In the genomic region with DNA sequence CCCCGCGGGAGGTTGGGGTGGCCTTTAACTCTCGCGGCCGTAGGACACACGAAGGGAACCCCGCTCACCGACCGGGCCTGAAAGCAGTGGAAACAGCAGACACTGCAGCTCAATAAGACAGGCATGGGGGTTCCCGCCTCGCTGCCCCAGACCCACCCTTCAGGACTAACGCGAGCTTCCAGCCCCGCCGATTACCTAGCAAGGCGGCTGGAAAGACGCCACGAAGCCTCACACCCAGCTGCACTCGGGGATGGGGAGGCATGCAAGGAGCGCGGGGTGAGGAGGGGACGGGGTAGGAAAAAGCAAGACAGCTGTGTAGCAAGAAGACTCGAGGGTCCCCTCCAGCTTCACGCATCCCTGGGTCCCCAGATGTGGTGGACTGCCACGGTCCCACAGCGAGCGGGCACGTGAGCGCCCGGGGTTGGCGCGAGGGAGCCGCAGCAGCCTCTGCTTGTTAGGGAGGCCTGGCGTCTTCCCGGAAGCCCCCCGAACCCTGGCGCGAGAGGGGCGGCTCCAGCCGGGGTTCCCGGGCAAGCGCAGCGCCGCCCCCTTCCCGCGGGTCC, we compare ENCODE assay signal across 8 mouse cellular contexts. TPM values are rescaled to one million over a fixed set of nuclear protein-coding genes. Genes with fewer than 3 reads are reported as not detected.
A peak's percentile ranks its signal among the peaks of the same experiment; 100 is the strongest.
DNase-seq lines count a peak whose midpoint lies in the region; ATAC-seq and TF ChIP-seq lines count a peak whose summit lies in the region.

No protein-coding gene starts in this region.

- peak overlapping the region; percentile 9 for H3K9ac ChIP-seq in heart, adult 2 months (ENCODE audit: low read depth, low read length)
- H3K9ac ChIP-seq in heart, embryonic 12.5 days, result peak overlapping the region; percentile 95
- H3K9ac ChIP-seq in limb, embryonic 11.5 days (ENCODE audit: low read length), result peak overlapping the region; percentile 86
- H3K9ac ChIP-seq in neural tube, embryonic 12.5 days, result peak overlapping the region; percentile 90

- no peak for TF ChIP-seq POLR2A in heart, adult 2 months (IDR thresholded peaks at IDR 0.05; ENCODE audit: insufficient read depth, low read depth, low read length)
- TF ChIP-seq POLR2A in brain, embryonic 14.5 days (IDR thresholded peaks at IDR 0.05; ENCODE audit: borderline replicate concordance, extremely low read depth, insufficient read depth, insufficient read length, poor library complexity, severe bottlenecking), result no peak; the same call in 1 of the 2 replicates

- no peaks in the 10 kb centered on the region for H3K36me3 ChIP-seq in heart, adult 2 months (ENCODE audit: control insufficient read depth, insufficient read depth, low read length)
- H3K36me3 ChIP-seq in heart, embryonic 12.5 days, result peaks cover 28% of the 10 kb centered on the region
- H3K36me3 ChIP-seq in limb, embryonic 11.5 days (ENCODE audit: control insufficient read depth, insufficient read depth, low read length), result peaks cover 3% of the 10 kb centered on the region; the same call in 1 of the 2 replicates
- peaks cover 16% of the 10 kb centered on the region for H3K36me3 ChIP-seq in neural tube, embryonic 12.5 days

- DNase-seq in heart, adult 2 months, result peak in 1 of 2 experiments; percentile 46
- DNase-seq in heart, postnatal 25 days (ENCODE audit: low spot score), result no peak
- DNase-seq in B cell, adult 2 months, result peak; percentile 22 to 28
- peak; percentile 70 for DNase-seq in brain, embryonic 14.5 days (ENCODE audit: low read depth)
- peak; percentile 64 for DNase-seq in limb, embryonic 11.5 days (ENCODE audit: low spot score)
- DNase-seq in adipocyte (ENCODE audit: low spot score), result no peak

- no peak for TF ChIP-seq EP300 in heart, adult 2 months (IDR thresholded peaks at IDR 0.05; ENCODE audit: insufficient read depth, low read depth, low read length)

- 0 out of 2 replicates have a peak, but pooled peaks cover 1% of the 10 kb centered on the region for H3K4me1 ChIP-seq in heart, adult 2 months (ENCODE audit: control insufficient read depth, insufficient read depth, low read length)
- H3K4me1 ChIP-seq in heart, embryonic 12.5 days (replicated peaks), result peaks cover 55% of the 10 kb centered on the region
- peaks cover 14% of the 10 kb centered on the region for H3K4me1 ChIP-seq in limb, embryonic 11.5 days (ENCODE audit: control insufficient read depth, insufficient read depth, low read length)
- peaks cover 22% of the 10 kb centered on the region for H3K4me1 ChIP-seq in neural tube, embryonic 12.5 days

- WGBS in heart, adult 2 months, result under 1% methylated on average over 46 of the region's 46 CpGs
- under 1% methylated on average over 46 of the region's 46 CpGs for whole genome bisulfite sequencing in heart, embryonic 12.5 days
- 0% methylated on average over 38 of the region's 46 CpGs for WGBS in limb, embryonic 11.5 days
- 1% methylated on average over 46 of the region's 46 CpGs for WGBS in neural tube, embryonic 12.5 days

- intact Hi-C loops in heart, adult 2 months (cut with DNase I), result no loop called here
- intact Hi-C loops in heart, postnatal 25 days (cut with DNase I), result no loop called here

- no peak for TF ChIP-seq CTCF in heart, adult 2 months (IDR thresholded peaks at IDR 0.05)
- no peak for TF ChIP-seq CTCF in brain, embryonic 14.5 days (IDR thresholded peaks at IDR 0.05; ENCODE audit: borderline replicate concordance, extremely low read depth, insufficient read depth, insufficient read length)

- H3K79me2 ChIP-seq in heart, adult 2 months (replicated peaks; ENCODE audit: control insufficient read depth, insufficient read depth, low read length), result no peaks in the 10 kb centered on the region

- no peak overlapping the region for H3K27ac ChIP-seq in heart, adult 2 months
- H3K27ac ChIP-seq in heart, embryonic 12.5 days (ENCODE audit: poor library complexity, severe bottlenecking), result peak overlapping the region; percentile 96
- peak overlapping the region; percentile 87 for H3K27ac ChIP-seq in limb, embryonic 11.5 days (replicated peaks; ENCODE audit: low read depth, low read length)
- peak overlapping the region; percentile 83 for H3K27ac ChIP-seq in neural tube, embryonic 12.5 days

- peak overlapping the region; percentile 92 for H3K4me2 ChIP-seq in heart, embryonic 12.5 days
- H3K4me2 ChIP-seq in limb, embryonic 11.5 days (ENCODE audit: low read depth, severe bottlenecking), result peak overlapping the region; percentile 95
- H3K4me2 ChIP-seq in neural tube, embryonic 12.5 days (replicated peaks), result peak overlapping the region; percentile 98

- ATAC-seq in heart, embryonic 12.5 days (ENCODE audit: insufficient number of reproducible peaks, low FRiP score), result peak; percentile 73
- ATAC-seq in limb, embryonic 11.5 days (ENCODE audit: insufficient number of reproducible peaks, low FRiP score, low TSS enrichment, low read depth), result peak; percentile 69
- ATAC-seq in neural tube, embryonic 12.5 days (ENCODE audit: low FRiP score, low read depth), result peak; percentile 87

- H3K9me3 ChIP-seq in heart, embryonic 12.5 days (replicated peaks), result no peaks in the 10 kb centered on the region
- H3K9me3 ChIP-seq in limb, embryonic 11.5 days (ENCODE audit: control insufficient read depth, low read length), result no peaks in the 10 kb centered on the region
- no peaks in the 10 kb centered on the region for H3K9me3 ChIP-seq in neural tube, embryonic 12.5 days

- H3K27me3 ChIP-seq in heart, adult 2 months (ENCODE audit: control insufficient read depth, insufficient read depth, low read length), result peaks cover 4% of the 10 kb centered on the region; the same call in 1 of the 2 replicates
- no peaks in the 10 kb centered on the region for H3K27me3 ChIP-seq in heart, embryonic 12.5 days (replicated peaks)
- H3K27me3 ChIP-seq in limb, embryonic 11.5 days (ENCODE audit: control insufficient read depth, insufficient read depth, low read length), result no peaks in the 10 kb centered on the region
- no peaks in the 10 kb centered on the region for H3K27me3 ChIP-seq in neural tube, embryonic 12.5 days (replicated peaks)

- peak overlapping the region; percentile 56 for H3K4me3 ChIP-seq in heart, adult 2 months
- H3K4me3 ChIP-seq in heart, embryonic 12.5 days, result peak overlapping the region; percentile 74
- H3K4me3 ChIP-seq in limb, embryonic 11.5 days (ENCODE audit: low read depth, low read length), result peak overlapping the region; percentile 68
- peak overlapping the region; percentile 75 for H3K4me3 ChIP-seq in neural tube, embryonic 12.5 days

RNA-seq across cellular contexts. Expression of a gene that starts 0.5 kb away (rescaled TPM):
- under 1 TPM; 0.31 to 0.41 TPM for total RNA-seq in heart, adult 2 months (2021)
- 0.27 and 0.50 TPM in 2 replicates for polyA plus RNA-seq in heart, adult 2 months (2012; rRNA removed)
- under 1 TPM; 0.62 to 0.64 TPM for total RNA-seq in heart, postnatal 25 days (2021)
- 48.1 and 66.0 TPM in 2 replicates for polyA plus RNA-seq in brain, embryonic 14.5 days (2012; rRNA removed)
- polyA plus RNA-seq in heart, embryonic 12.5 days (2016; fragmentation: Nextera tagmentation; extraction: Ambion mirVana), result 68.6 and 74.0 TPM in 2 replicates
- 76.6 and 77.7 TPM in 2 replicates for polyA plus RNA-seq in limb, embryonic 11.5 days (2014; fragmentation: Nextera tagmentation; extraction: Ambion mirVana)
- 82.5 and 82.9 TPM in 2 replicates for polyA plus RNA-seq in neural tube, embryonic 12.5 days (2016; fragmentation: Nextera tagmentation; extraction: Ambion mirVana)

RNA-seq across cellular contexts. Expression of a gene that starts 47.4 kb away (rescaled TPM):
- total RNA-seq in heart, adult 2 months (2021), result 1 to 10 TPM; 4.2 to 4.7 TPM
- polyA plus RNA-seq in heart, adult 2 months (2012; rRNA removed), result 4.6 and 6.6 TPM in 2 replicates
- 1 to 10 TPM; 5.3 to 5.5 TPM for total RNA-seq in heart, postnatal 25 days (2021)
- 24.6 and 25.0 TPM in 2 replicates for polyA plus RNA-seq in brain, embryonic 14.5 days (2012; rRNA removed)
- polyA plus RNA-seq in heart, embryonic 12.5 days (2016; fragmentation: Nextera tagmentation; extraction: Ambion mirVana), result 4.4 and 5.4 TPM in 2 replicates
- 7.5 and 8.9 TPM in 2 replicates for polyA plus RNA-seq in limb, embryonic 11.5 days (2014; fragmentation: Nextera tagmentation; extraction: Ambion mirVana)
- polyA plus RNA-seq in neural tube, embryonic 12.5 days (2016; fragmentation: Nextera tagmentation; extraction: Ambion mirVana), result 8.4 and 9.6 TPM in 2 replicates

RNA-seq across cellular contexts. Expression of a gene that starts 53.7 kb away (rescaled TPM):
- total RNA-seq in heart, adult 2 months (2021), result 10 to 100 TPM; 27.7 to 28.0 TPM
- 18.5 and 23.8 TPM in 2 replicates for polyA plus RNA-seq in heart, adult 2 months (2012; rRNA removed)
- 10 to 100 TPM; 26.6 to 28.3 TPM for total RNA-seq in heart, postnatal 25 days (2021)
- 51.8 and 63.2 TPM in 2 replicates for polyA plus RNA-seq in brain, embryonic 14.5 days (2012; rRNA removed)
- polyA plus RNA-seq in heart, embryonic 12.5 days (2016; fragmentation: Nextera tagmentation; extraction: Ambion mirVana), result 38.2 and 38.3 TPM in 2 replicates
- polyA plus RNA-seq in limb, embryonic 11.5 days (2014; fragmentation: Nextera tagmentation; extraction: Ambion mirVana), result 56.7 and 59.0 TPM in 2 replicates
- polyA plus RNA-seq in neural tube, embryonic 12.5 days (2016; fragmentation: Nextera tagmentation; extraction: Ambion mirVana), result 65.3 and 66.0 TPM in 2 replicates

RNA-seq across cellular contexts. Expression of a gene that starts 57.8 kb away (rescaled TPM):
- not detected for total RNA-seq in heart, adult 2 months (2021)
- not detected in 2 replicates for polyA plus RNA-seq in heart, adult 2 months (2012; rRNA removed)
- total RNA-seq in heart, postnatal 25 days (2021), result not detected
- not detected in 2 replicates for polyA plus RNA-seq in brain, embryonic 14.5 days (2012; rRNA removed)
- not detected in 2 replicates for polyA plus RNA-seq in heart, embryonic 12.5 days (2016; fragmentation: Nextera tagmentation; extraction: Ambion mirVana)
- not detected in 2 replicates for polyA plus RNA-seq in limb, embryonic 11.5 days (2014; fragmentation: Nextera tagmentation; extraction: Ambion mirVana)
- 0.53 TPM in 1 of 2 replicates, not detected in the other for polyA plus RNA-seq in neural tube, embryonic 12.5 days (2016; fragmentation: Nextera tagmentation; extraction: Ambion mirVana)

Comparison
In these comparisons a context has a peak if more than half of its experiments do, and no peak if none do; other contexts are left out.
1. RNA of a gene that starts 0.5 kb away (polyA plus RNA-seq): 82.5 to 82.9 TPM in neural tube, embryonic 12.5 days, 76.6 to 77.7 TPM in limb, embryonic 11.5 days, 68.6 to 74.0 TPM in heart, embryonic 12.5 days and 48.1 to 66.0 TPM in brain, embryonic 14.5 days; 0.27 to 0.50 TPM in heart, adult 2 months; every median in the first group is over 10 times any median in the second.
2. DNase-seq: peak in B cell, adult 2 months (2 of 2), brain, embryonic 14.5 days (single experiment) and limb, embryonic 11.5 days (single experiment); none in heart, postnatal 25 days (single experiment) and adipocyte (single experiment).
3. H3K9ac ChIP-seq: peak in every context shown above with its lines; median percentile 95 in heart, embryonic 12.5 days; 90 in neural tube, embryonic 12.5 days; 86 in limb, embryonic 11.5 days; 9 in heart, adult 2 months.
4. Peak in every context shown above with its lines, with median percentiles within 50 percentile points of each other: H3K4me3 ChIP-seq, ATAC-seq and H3K4me2 ChIP-seq.